Mouse (Mus musculus) cortical plate, adult 2 months (tissue): Measurements from ENCODE around the gene Mboat1.

Source experiments
- CTCF ChIP-seq: fragments of 200-500 bp; IDR thresholded peaks from 2 replicates; pipeline ENCODE4 v1.5.1; 2011; ENCODE audit warnings: mild to moderate bottlenecking, control low read depth, low read length; ENCODE audit not compliant: insufficient read depth; ENCODE audit errors: extremely low read depth
- POLR2A ChIP-seq: fragments of 200-500 bp; IDR thresholded peaks from 2 replicates; pipeline ENCODE4 v1.6.1; 2011; ENCODE audit warnings: mild to moderate bottlenecking, low read length, control low read depth; ENCODE audit not compliant: insufficient read depth; ENCODE audit errors: extremely low read depth

DNA sequence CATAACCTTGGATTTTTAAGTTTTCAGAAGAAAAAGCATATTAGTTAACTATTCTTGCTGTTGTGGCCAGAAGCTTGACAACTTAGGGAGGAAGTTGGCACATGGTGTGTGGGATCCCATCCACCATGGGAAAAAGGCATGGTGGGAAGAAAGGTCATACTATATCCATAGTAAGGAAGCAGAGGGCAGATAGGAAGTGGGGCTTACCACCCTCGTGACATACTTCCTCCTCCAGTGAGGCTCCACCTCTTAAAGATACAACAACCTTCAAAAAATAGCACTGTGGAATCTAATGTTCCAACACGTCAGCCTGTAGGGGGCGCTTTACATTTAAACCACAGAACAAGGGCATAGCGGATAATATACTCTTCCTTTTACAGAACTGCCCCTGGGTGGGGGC, 57.1 kb downstream of the Mboat1 start:
- no peak for TF ChIP-seq CTCF
- no peak for TF ChIP-seq POLR2A
